Mouse (Mus musculus) ES-Bruce4 (cell line): ENCODE results near the gene Fxyd4. TPM values are rescaled to one million over a fixed set of nuclear protein-coding genes. Genes with fewer than 3 reads are reported as not detected.

Source experiments
- H3K27ac ChIP-seq: 2 replicates; pipeline ENCODE4 v1.5.1; 2012; ENCODE audit warnings: low read length, inconsistent platforms; ENCODE audit not compliant: insufficient read depth
- H3K27me3 ChIP-seq: 2 replicates; pipeline ENCODE4 v1.6.1; 2012; ENCODE audit warnings: mild to moderate bottlenecking, low read length, inconsistent platforms; ENCODE audit not compliant: control insufficient read depth, poor library complexity, insufficient read depth, severe bottlenecking
- H3K36me3 ChIP-seq: 2 replicates; pipeline ENCODE4 v1.6.1; 2012; ENCODE audit warnings: inconsistent platforms, mild to moderate bottlenecking, low read length, moderate library complexity; ENCODE audit not compliant: control insufficient read depth, poor library complexity, insufficient read depth, severe bottlenecking
- H3K4me1 ChIP-seq: one replicate; pipeline ENCODE4 v1.8.1; 2011; ENCODE audit warnings: low read length; ENCODE audit not compliant: control insufficient read depth, insufficient read depth
- H3K4me3 ChIP-seq: 2 replicates; pipeline ENCODE4 v1.5.1; 2011; ENCODE audit warnings: low read depth, mild to moderate bottlenecking, low read length
- H3K9ac ChIP-seq: 2 replicates; pipeline ENCODE4 v1.6.1; 2012; ENCODE audit warnings: low read depth, mild to moderate bottlenecking, inconsistent platforms; ENCODE audit not compliant: poor library complexity, severe bottlenecking
- H3K9me3 ChIP-seq: replicated peaks from 2 replicates; pipeline ENCODE4 v1.6.1; 2012; ENCODE audit warnings: mild to moderate bottlenecking, low read length, inconsistent platforms; ENCODE audit not compliant: control insufficient read depth, poor library complexity, insufficient read depth, severe bottlenecking
- CTCF ChIP-seq: IDR thresholded peaks from one replicate; pipeline ENCODE4 v1.8.1; 2011; ENCODE audit warnings: low read depth, low read length
- EP300 ChIP-seq: IDR thresholded peaks from 2 replicates; pipeline ENCODE4 v1.6.1; 2011; ENCODE audit warnings: low read depth, low read length; ENCODE audit not compliant: insufficient read depth
- POLR2A ChIP-seq: IDR thresholded peaks from one replicate; pipeline ENCODE4 v1.8.1; 2011; ENCODE audit warnings: low read length; ENCODE audit not compliant: insufficient read depth
- polyA plus RNA-seq: library from polyadenylated mRNA; stranded (reverse); fragments of >200 nt; gene quantifications from 2 replicates; pipeline ENCODE4 v1.2.4, GENCODE M21; 2011; ENCODE audit warnings: low read depth; ENCODE audit not compliant: missing spikeins, insufficient read depth, insufficient read length

The Fxyd4 gene
- polyA plus RNA-seq, 1 experiment = not detected

GRCm38 (mm10) chr6:117906015-117906531, 31.4 kb downstream of the Fxyd4 start:
- Histone ChIP-seq H3K4me1 (no peaks in the 10 kb centered on the region), H3K27me3 (no peaks in the 10 kb centered on the region), H3K36me3 (peaks cover 7% of the 10 kb centered on the region; the same call in 1 of the 2 replicates), H3K27ac (peak overlapping the region; percentile 23; the same call in 1 of the 2 replicates), H3K9ac (peak overlapping the region; percentile 91), H3K4me3 (peak overlapping the region; percentile 92), H3K9me3 (no peaks in the 10 kb centered on the region)
- TF ChIP-seq EP300 = no peak
- TF ChIP-seq CTCF = no peak
- TF ChIP-seq POLR2A = no peak

DNA sequence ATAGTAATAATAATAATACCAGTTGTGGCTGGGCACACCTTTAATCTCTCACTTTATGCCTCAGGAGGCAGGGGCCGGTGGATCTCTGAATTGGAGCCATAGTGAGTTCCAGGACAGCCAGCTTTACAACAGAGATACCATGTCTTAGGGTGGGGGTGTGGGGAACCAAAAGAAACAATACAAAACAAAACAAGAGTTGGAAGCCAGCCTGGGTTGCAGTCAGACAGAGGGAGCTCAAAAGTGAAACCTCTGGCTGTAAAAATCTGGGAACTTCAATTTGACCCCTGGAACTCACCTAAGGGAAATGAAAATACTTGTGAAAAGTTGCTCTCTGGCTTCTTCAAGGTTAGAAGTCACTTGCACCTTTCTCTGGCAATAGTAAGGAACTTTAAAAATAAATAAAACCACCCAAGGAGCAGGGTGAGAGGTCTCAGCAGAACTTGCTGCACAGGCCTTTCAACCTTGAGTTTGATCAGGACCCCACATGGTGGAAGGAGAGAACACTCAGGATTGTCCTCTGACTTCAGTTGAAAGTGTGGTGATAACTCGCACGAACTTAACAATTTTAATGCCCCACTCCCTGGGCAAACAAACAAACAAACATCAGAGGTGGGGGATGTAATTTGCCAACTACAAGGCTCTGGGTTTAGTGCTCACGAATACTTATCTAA, 32.1 kb downstream of the Fxyd4 start:
- Histone ChIP-seq H3K9me3 (no peaks in the 10 kb centered on the region), H3K27me3 (no peaks in the 10 kb centered on the region), H3K36me3 (peaks cover 7% of the 10 kb centered on the region; the same call in 1 of the 2 replicates), H3K9ac (peak overlapping the region; percentile 91), H3K4me3 (peak overlapping the region; percentile 22; the same call in 1 of the 2 replicates), H3K27ac (peak overlapping the region; percentile 74), H3K4me1 (no peaks in the 10 kb centered on the region)
- TF ChIP-seq CTCF = no peak
- no peak for TF ChIP-seq EP300
- no peak for TF ChIP-seq POLR2A

DNA sequence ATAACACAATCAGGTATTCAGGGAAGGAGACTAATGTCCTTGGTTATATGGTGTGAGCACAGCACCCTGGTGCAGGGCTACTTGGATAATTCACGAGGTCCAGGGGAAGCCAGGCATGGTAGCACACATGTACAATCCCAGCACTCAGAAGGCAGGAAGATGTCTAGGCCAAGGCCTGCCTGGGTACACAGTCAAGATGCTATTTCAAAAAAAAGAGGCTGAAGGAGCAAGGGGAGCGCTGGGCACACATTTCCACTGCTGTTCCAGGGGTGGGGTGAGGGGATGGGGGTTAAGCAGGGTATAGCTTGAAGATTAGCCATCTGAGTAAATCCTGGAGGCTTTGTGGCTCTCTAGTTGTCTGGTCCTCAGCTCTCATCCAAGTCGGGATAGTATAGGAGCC, 33.7 kb downstream of the Fxyd4 start:
- H3K9ac ChIP-seq = no peak overlapping the region
- no peak overlapping the region for H3K27ac ChIP-seq
- H3K9me3 ChIP-seq = no peaks in the 10 kb centered on the region
- H3K27me3 ChIP-seq = no peaks in the 10 kb centered on the region
- H3K4me1 ChIP-seq = no peaks in the 10 kb centered on the region
- H3K36me3 ChIP-seq = 0 out of 2 replicates have a peak, but pooled peaks cover 2% of the 10 kb centered on the region
- H3K4me3 ChIP-seq = no peak overlapping the region
- no peak for TF ChIP-seq CTCF
- TF ChIP-seq EP300 = no peak
- no peak for TF ChIP-seq POLR2A

GRCm38 (mm10) chr6:117902556-117902955, 34.9 kb downstream of the Fxyd4 start:
- H3K27me3 ChIP-seq = no peaks in the 10 kb centered on the region
- TF ChIP-seq EP300 = no peak
- TF ChIP-seq POLR2A = no peak
- no peak for TF ChIP-seq CTCF
- no peaks in the 10 kb centered on the region for H3K36me3 ChIP-seq
- H3K27ac ChIP-seq = no peak overlapping the region
- H3K4me1 ChIP-seq = no peaks in the 10 kb centered on the region
- no peak overlapping the region for H3K9ac ChIP-seq
- no peaks in the 10 kb centered on the region for H3K9me3 ChIP-seq
- no peak overlapping the region for H3K4me3 ChIP-seq

DNA sequence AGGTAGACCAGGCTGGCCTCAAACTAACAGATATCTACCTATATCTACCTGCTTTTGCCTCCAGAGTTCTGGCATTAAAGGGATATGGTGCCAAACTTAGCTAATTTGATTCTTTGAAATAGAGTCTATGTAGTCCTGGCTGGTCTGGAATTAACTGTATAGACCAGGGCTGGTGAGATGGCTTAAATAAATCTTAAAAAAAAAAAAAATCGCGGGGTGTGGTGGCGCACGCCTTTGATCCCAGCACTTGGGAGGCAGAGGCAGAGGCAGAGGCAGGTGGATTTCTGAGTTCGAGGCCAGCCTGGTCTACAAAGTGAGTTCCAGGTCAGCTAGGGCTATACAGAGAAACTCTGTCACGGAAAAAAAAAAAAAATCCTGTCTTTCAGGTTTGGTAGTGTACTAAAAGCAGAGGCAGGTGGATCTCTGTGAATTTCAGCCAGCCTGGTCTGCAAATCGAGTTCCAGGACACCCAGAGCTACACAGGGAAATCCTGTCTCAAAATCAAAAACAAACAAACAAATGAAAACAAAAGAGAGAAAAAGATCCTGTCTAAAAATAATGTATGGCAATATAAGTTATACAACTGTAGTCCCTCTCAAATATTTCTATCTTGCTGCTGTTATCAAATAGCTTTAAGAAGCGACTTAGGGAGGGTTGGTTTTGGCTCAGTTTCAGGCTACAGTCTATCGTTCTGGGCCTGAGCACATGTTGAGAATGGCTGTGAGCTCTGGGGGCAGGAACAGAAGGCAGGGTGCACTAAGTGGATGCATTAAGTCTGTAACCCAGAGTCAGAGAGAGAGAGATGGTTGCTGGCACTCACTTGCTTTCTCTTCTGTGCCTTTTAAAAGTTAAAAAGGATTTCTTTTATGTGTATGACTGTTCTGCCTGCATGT, 35.7 kb downstream of the Fxyd4 start:
- Histone ChIP-seq H3K9me3 (no peaks in the 10 kb centered on the region), H3K27me3 (no peaks in the 10 kb centered on the region), H3K27ac (no peak overlapping the region), H3K36me3 (no peaks in the 10 kb centered on the region), H3K9ac (no peak overlapping the region), H3K4me3 (no peak overlapping the region), H3K4me1 (no peaks in the 10 kb centered on the region)
- TF ChIP-seq POLR2A (no peak), EP300 (no peak), CTCF (no peak)
